Mouse (Mus musculus) CD4-positive helper T cell, adult 2 months (primary cell): ENCODE results near the gene Pdzd4.

Source experiments
- DNase-seq: peaks from one replicate; pipeline ENCODE4 v3.0.0-alpha.2; 2012; ENCODE audit warnings: low read depth, missing footprints, low spot score

The Pdzd4 gene

GRCm38 (mm10) chrX:73785666-73786065 is 39.1 kb downstream of the Pdzd4 start:
- no peak for DNase-seq

GRCm38 (mm10) chrX:73782227-73782626 is 42.5 kb downstream of the Pdzd4 start:
- no peak for DNase-seq

DNA sequence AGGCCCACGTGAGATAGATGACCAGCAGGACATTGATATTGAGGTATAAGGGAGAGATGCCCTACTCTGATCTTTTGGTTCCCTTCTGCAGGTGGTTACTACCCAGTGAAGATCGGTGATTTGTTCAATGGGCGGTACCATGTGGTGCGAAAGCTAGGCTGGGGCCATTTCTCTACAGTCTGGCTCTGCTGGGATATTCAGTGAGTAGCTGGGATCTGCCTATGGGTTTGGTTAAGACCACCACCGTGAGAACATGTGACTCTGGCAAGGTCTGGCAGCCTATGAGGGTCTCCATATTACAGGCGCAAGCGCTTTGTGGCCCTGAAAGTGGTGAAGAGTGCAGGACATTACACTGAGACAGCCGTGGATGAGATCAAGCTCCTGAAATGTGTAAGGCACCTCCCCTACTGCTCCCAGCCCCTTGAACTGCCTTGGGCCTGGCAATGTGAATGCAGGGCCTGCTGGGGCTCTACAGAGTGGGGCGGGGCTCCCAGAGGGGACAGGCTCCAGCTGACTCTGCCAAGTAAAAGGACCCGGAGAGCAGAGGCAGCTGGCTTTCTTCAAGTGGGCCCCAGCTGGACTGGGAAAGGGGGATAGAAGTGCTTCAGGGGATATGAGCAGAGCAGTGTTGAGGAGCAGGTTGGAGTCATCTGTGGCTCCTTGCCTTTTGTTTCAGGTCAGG is 49.8 kb downstream of the Pdzd4 start:
- no peak for DNase-seq

DNA sequence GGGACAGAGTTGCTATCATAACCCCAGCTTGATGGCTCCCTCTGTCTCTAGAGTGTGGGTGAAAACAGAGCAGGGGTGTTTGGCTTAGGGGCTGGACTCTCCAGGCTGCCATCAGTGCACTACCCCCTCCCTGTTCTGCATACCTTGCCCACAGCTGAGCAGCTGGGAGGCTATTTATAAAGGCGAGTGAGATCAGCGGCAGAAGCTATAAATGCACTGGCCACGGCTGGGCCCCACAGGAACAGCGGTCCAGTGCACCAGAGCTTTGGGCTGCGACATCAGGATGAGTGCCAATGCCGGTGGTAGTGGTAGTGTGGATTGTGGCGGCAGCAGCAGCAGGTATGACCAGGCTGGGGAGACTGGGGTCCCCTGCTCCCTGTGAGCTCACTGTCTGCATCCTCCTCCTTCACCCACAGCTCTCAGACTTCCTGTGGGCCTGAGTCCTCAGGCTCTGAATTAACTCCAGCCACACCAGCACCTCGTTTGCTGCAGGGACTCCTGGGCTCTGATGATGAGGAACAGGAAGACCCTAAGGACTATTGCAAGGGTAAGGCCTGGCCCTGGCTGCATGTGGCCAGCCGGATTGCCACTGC is 50.5 kb downstream of the Pdzd4 start, which contains the start of gene Srpk3:
TSS of gene Srpk3 (plus strand) at position 238 of the 593 bp plus-strand sequence.
- DNase-seq, result no peak

GRCm38 (mm10) chrX:73767267-73767666 is 57.5 kb downstream of the Pdzd4 start:
- no peak for DNase-seq

DNA sequence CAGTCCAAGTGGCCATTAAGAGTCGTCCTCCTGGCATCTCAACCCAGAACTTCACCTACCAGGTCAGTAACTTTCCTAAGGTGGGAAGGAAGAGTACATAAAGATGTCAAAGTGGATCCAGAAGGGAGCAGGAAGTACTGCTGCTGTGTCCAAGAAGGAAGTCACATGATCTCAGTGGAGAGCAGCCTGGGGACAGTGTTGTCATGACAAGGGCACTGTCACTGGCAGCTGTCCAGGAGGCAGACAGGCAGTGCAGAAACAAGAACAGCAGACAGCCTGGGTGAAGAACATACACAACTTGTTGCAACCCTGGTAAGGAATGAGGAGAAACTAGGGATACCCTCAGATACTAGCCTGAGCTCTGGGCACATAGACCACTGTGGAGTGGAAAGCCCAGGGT is 59.5 kb downstream of the Pdzd4 start:
- no peak for DNase-seq

GRCm38 (mm10) chrX:73758611-73759290 is 66.0 kb downstream of the Pdzd4 start:
- DNase-seq, result no peak

GRCm38 (mm10) chrX:73756334-73757140 is 68.2 kb downstream of the Pdzd4 start, which contains the start of gene Plxnb3:
Gene Plxnb3 (plus strand): TSS chrX:73757090.
- DNase-seq, result no peak

- no peak for DNase-seq
Measured at GRCm38 (mm10) chrX:73748977-73749376, 75.8 kb downstream of the Pdzd4 start.

DNA sequence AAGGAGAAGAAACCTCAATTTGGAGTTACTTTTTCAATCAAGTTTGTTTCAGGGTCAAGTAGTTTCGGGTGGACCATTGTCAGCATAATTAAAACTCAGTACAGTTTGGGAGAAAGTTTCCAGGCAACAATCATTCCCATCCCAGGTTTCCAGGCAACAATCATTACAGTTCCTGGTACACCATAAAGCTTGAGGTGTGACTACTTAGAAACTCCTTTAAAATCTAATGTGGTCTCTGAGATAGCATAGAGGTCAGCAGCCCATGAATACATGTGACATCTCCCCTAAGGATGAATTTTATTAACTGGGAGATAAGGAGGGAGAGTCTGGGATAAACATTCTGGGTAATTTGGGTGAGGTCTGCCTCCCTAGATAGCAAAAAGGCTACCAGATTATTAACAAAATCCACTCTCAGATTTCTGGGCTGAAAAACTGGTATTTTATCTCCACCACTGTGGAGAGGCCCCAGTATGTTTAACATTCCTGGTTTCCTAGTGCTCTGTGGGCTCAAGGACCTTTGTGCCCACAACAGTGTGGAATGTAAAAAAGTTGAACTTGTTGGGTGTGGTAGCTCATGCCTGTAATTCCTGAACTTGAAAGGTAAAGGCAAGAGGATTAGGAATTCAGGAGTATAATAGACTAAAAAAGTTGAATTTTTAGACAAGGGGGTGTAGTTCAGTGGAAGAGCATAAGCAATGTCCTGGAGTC is 79.8 kb downstream of the Pdzd4 start:
- DNase-seq, result no peak
